Mouse (Mus musculus): ENCODE measurements at regions not wholly inside any gene's neighbourhood (a gene's known extent, or its start where the extent isn't known, plus 50 kb on each side); places are given as distances from the start of the nearest gene placed in this dataset.

GRCm38 (mm10) chr17:63803599-63803998 lies 59.3 kb upstream of the Fer start:
- peak; percentile 83 for TF ChIP-seq CTCF (IDR thresholded peaks at IDR 0.05; ENCODE audit: borderline replicate concordance, extremely low read depth, insufficient read depth, insufficient read length)
- TF ChIP-seq POLR2A (IDR thresholded peaks at IDR 0.05; ENCODE audit: borderline replicate concordance, extremely low read depth, insufficient read depth, insufficient read length, poor library complexity, severe bottlenecking) = no peak

Measured in brain, embryonic 14.5 days (tissue).